Mouse (Mus musculus) forebrain, embryonic 14.5 days (tissue): ENCODE results near the gene Zc3h18. TPM values are rescaled to one million over a fixed set of nuclear protein-coding genes. Genes with fewer than 3 reads are reported as not detected.

Source experiments
- ATAC-seq: fragments of 200-750 bp; cut with Nextera tagmentation; 2 replicates; pipeline ENCODE4 v1.8.0; 2017; ENCODE audit warnings: mild to moderate bottlenecking, moderate library complexity
- DNase-seq: peaks from one replicate; pipeline ENCODE4 v3.0.0-alpha.2; 2015; ENCODE audit warnings: low spot score
- H3K27ac ChIP-seq: fragments of 300-500 bp; sonication (generic); 2 replicates; pipeline ENCODE4 v1.5.1; 2014; ENCODE audit warnings: low read depth, mild to moderate bottlenecking, control low read depth, low read length, moderate library complexity
- H3K27me3 ChIP-seq: fragments of 300-500 bp; sonication (generic); replicated peaks from 2 replicates; pipeline ENCODE4 v1.6.1; 2014; ENCODE audit warnings: low read length, control low read depth, mixed read lengths; ENCODE audit not compliant: control insufficient read depth, insufficient read depth
- H3K36me3 ChIP-seq: fragments of 300-500 bp; sonication (generic); 2 replicates; pipeline ENCODE4 v1.6.1; 2014; ENCODE audit warnings: low read length, control low read depth; ENCODE audit not compliant: control insufficient read depth, insufficient read depth
- H3K4me1 ChIP-seq: fragments of 300-500 bp; sonication (generic); 2 replicates; pipeline ENCODE4 v1.6.1; 2014; ENCODE audit warnings: antibody characterized with exemption, low read length, control low read depth; ENCODE audit not compliant: control insufficient read depth, insufficient read depth
- H3K4me2 ChIP-seq: fragments of 300-500 bp; sonication (generic); 2 replicates; pipeline ENCODE4 v1.6.1; 2014; ENCODE audit warnings: mild to moderate bottlenecking, control low read depth, low read length
- H3K4me3 ChIP-seq: fragments of 300-500 bp; sonication (generic); 2 replicates; pipeline ENCODE4 v1.5.1; 2014; ENCODE audit warnings: low read depth, low read length, control low read depth
- H3K9ac ChIP-seq: fragments of 300-500 bp; sonication (generic); 2 replicates; pipeline ENCODE4 v1.6.1; 2014; ENCODE audit warnings: mild to moderate bottlenecking, low read length, control low read depth, moderate library complexity
- H3K9me3 ChIP-seq: fragments of 300-500 bp; sonication (generic); replicated peaks from 2 replicates; pipeline ENCODE4 v1.6.1; 2016; ENCODE audit warnings: low read length, control low read depth, mixed read lengths; ENCODE audit not compliant: control insufficient read depth
- WGBS: fragments of 180-500 bp; shearing (Covaris S2); extraction: QIAGEN DNeasy Blood & Tissue Kit; methylation state at CpG from one replicate; pipeline ENCODE4 v1.1.7; 2014; 5-methylcytosine and 5-hydroxymethylcytosine counted together
- polyA plus RNA-seq: library from polyadenylated mRNA; unstranded; fragments of >200 nt; fragmentation: Nextera tagmentation; extraction: Ambion mirVana; gene quantifications from 2 replicates; pipeline ENCODE4 v1.2.1, GENCODE M21; 2014

Zc3h18 gene
- polyA plus RNA-seq, 1 experiment from 2014 or later, result 24.8 TPM

DNA sequence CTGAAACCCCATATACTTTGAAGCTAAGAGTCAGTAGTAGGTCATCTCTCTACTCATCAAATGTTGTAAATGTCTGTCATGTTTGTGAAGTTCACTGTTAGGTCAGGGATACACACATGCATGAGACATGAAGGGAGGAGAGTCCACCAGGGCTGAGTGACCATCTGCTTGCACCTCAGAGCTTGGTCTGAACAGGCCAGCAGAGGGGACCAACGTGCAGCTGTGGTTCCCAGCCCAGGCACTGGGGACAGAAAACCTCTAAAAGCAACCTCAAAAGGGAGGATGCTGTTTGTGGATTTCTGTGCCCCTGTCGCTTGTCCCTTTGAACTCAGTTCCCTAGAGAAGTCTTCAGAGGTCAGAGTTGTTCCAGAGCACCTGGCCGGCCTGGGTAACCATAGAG is 68.8 kb downstream of the Zc3h18 start:
- Histone ChIP-seq H3K9me3 (no peaks in the 10 kb centered on the region), H3K4me3 (no peak overlapping the region), H3K9ac (no peak overlapping the region), H3K27me3 (no peaks in the 10 kb centered on the region), H3K4me1 (peaks cover 14% of the 10 kb centered on the region; the same call in 1 of the 2 replicates), H3K27ac (no peak overlapping the region), H3K36me3 (no peaks in the 10 kb centered on the region), H3K4me2 (peak overlapping the region; percentile 55; the same call in 1 of the 2 replicates)
- ATAC-seq (no peak), DNase-seq (no peak)
- 66% methylated on average over 3 of the region's 3 CpGs for WGBS

GRCm38 (mm10) chr8:122451161-122451703 is 74.8 kb downstream of the Zc3h18 start:
- no peaks in the 10 kb centered on the region for H3K4me1 ChIP-seq
- H3K9ac ChIP-seq, result no peak overlapping the region
- no peaks in the 10 kb centered on the region for H3K36me3 ChIP-seq
- 80% methylated on average over 7 of the region's 7 CpGs for WGBS
- no peak overlapping the region for H3K27ac ChIP-seq
- H3K4me2 ChIP-seq, result no peak overlapping the region
- ATAC-seq, result no peak
- DNase-seq, result no peak
- no peaks in the 10 kb centered on the region for H3K9me3 ChIP-seq
- H3K4me3 ChIP-seq, result no peak overlapping the region
- no peaks in the 10 kb centered on the region for H3K27me3 ChIP-seq

DNA sequence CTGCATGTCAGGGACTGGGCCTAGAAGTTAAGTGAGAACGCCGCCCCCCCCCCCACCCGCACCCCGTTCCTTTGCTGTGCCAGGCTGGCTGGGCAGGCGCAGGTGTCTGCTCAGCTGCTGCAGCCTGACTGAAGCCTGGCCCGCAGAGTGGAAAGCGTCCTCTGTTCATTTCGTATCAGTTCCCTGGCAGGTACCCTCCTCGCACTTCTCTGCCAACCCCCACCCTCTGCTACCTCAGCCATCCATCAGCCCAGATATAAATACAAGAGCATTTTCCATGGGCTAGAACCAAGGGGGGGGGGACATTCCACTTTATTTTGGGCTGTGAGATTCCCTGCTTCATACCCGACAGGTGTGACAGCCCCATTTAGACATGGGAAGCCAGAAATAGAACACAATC is 75.7 kb downstream of the Zc3h18 start:
- Histone ChIP-seq H3K4me3 (no peak overlapping the region), H3K4me1 (no peaks in the 10 kb centered on the region), H3K4me2 (no peak overlapping the region), H3K9ac (no peak overlapping the region), H3K9me3 (no peaks in the 10 kb centered on the region), H3K36me3 (no peaks in the 10 kb centered on the region), H3K27me3 (no peaks in the 10 kb centered on the region), H3K27ac (no peak overlapping the region)
- no peak for ATAC-seq
- DNase-seq, result no peak
- 89% methylated on average over 10 of the region's 10 CpGs for whole genome bisulfite sequencing

DNA sequence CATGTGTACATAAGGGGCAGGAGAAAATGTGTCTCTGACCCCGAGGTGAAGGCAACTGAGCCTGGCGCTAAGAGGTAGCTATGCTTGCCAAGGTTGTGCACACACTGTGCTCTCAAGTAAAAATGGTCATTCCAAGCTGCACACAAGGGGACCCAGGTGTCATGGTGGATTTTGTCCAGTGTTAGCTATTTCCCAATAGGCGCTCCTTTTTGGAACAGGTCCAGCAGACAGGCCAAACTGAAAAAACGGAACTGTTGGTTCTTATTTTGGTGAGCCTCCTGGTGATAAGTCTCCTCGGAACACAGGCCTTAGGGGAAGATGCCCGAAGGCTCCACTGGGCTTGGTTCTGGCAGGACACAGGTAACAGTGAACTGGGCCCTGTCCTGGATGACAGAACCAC is 78.0 kb downstream of the Zc3h18 start:
- Histone ChIP-seq H3K4me2 (no peak overlapping the region), H3K4me3 (no peak overlapping the region), H3K9me3 (no peaks in the 10 kb centered on the region), H3K36me3 (no peaks in the 10 kb centered on the region), H3K27ac (no peak overlapping the region), H3K27me3 (peaks cover 2% of the 10 kb centered on the region; the same call in 1 of the 2 replicates), H3K4me1 (no peaks in the 10 kb centered on the region), H3K9ac (no peak overlapping the region)
- WGBS, result 93% methylated on average over 6 of the region's 6 CpGs
- DNase-seq, result no peak
- ATAC-seq, result no peak

GRCm38 (mm10) chr8:122457171-122457570 is 80.8 kb downstream of the Zc3h18 start:
- H3K9me3 ChIP-seq, result no peaks in the 10 kb centered on the region
- no peak overlapping the region for H3K27ac ChIP-seq
- H3K36me3 ChIP-seq, result no peaks in the 10 kb centered on the region
- ATAC-seq (no peak), DNase-seq (no peak)
- H3K27me3 ChIP-seq, result peaks cover 30% of the 10 kb centered on the region
- no peak overlapping the region for H3K4me3 ChIP-seq
- no peak overlapping the region for H3K4me2 ChIP-seq
- WGBS, result 74% methylated on average over 11 of the region's 11 CpGs
- no peak overlapping the region for H3K9ac ChIP-seq
- H3K4me1 ChIP-seq, result peaks cover 6% of the 10 kb centered on the region; the same call in 1 of the 2 replicates

DNA sequence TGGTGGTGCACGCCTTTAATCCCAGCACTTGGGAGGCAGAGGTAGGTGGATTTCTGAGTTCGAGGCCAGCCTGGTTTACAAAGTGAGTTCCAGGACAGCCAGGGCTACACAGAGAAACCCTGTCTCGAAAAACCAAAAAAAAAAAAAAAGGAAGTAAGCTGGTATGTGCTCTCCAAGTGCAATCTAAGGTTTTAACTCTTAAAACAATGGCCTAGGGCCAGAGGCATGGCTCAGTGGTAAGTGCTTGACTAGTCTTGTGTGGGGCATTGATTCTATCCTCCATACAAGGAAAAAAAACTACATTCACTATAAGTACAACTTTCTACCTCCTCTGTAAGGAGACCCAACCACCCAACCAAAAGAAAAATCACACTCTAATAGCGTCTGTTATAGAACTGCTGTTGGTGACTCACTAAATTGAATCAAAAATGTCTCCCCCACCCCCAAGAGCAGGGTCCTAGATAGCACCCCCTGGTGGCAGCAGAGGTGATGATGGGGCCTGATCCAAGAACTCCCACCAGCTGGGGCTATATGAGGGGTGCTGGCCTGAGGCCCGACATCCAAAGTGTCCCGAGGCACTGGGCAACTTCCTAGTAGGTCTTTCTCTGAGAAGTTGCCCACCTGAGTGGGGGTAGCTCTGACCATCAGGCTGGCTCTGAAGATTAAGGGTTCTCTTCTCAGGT is 83.0 kb downstream of the Zc3h18 start:
- ATAC-seq, result no peak
- Histone ChIP-seq H3K36me3 (no peaks in the 10 kb centered on the region), H3K4me3 (no peak overlapping the region), H3K27me3 (peaks cover 38% of the 10 kb centered on the region), H3K9me3 (no peaks in the 10 kb centered on the region), H3K4me1 (peaks cover 6% of the 10 kb centered on the region; the same call in 1 of the 2 replicates), H3K9ac (no peak overlapping the region), H3K4me2 (no peak overlapping the region), H3K27ac (no peak overlapping the region)
- DNase-seq, result no peak
- WGBS, result 55% methylated on average over 6 of the region's 6 CpGs

DNA sequence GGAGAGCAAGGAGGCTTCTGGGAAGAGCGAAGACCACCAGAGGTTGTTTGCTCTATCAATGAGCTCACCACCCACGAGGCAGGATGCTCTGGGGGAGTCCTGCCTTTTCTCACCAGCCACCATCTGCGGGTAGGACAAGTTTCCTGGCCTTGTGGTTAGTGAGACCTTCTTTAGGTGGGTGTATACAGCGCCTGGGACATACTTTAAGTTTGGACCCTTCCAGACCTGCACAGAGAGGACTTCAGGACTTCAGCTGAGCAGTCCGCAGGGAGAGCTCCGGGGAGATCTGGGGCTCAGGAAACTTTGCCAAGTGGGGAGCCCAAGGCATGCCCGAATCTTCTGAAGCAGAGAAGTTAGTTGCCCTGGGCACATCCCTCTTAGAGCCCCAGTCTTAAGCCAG is 83.6 kb downstream of the Zc3h18 start:
- Histone ChIP-seq H3K4me2 (peak overlapping the region; percentile 56), H3K9ac (no peak overlapping the region), H3K36me3 (no peaks in the 10 kb centered on the region), H3K27me3 (peaks cover 38% of the 10 kb centered on the region), H3K9me3 (no peaks in the 10 kb centered on the region), H3K4me3 (peak overlapping the region; percentile 26; the same call in 1 of the 2 replicates), H3K27ac (no peak overlapping the region), H3K4me1 (peaks cover 6% of the 10 kb centered on the region; the same call in 1 of the 2 replicates)
- ATAC-seq (no peak), DNase-seq (no peak)
- WGBS, result 30% methylated on average over 7 of the region's 7 CpGs

- peaks cover 6% of the 10 kb centered on the region; the same call in 1 of the 2 replicates for H3K4me1 ChIP-seq
- peaks cover 7% of the 10 kb centered on the region; the same call in 1 of the 2 replicates for H3K36me3 ChIP-seq
- H3K4me2 ChIP-seq, result peak within 1 kb of the TSS; percentile 56
- peak within 1 kb of the TSS; percentile 51; the same call in 1 of the 2 replicates for H3K9ac ChIP-seq
- H3K9me3 ChIP-seq, result no peaks in the 10 kb centered on the region
- peaks cover 38% of the 10 kb centered on the region for H3K27me3 ChIP-seq
- WGBS, result 2% methylated on average over 48 of the region's 56 CpGs
- peak within 1 kb of the TSS; percentile 26 for H3K4me3 ChIP-seq
- ATAC-seq (peak; percentile 70), DNase-seq (peak; percentile 23)
- no peak within 1 kb of the TSS for H3K27ac ChIP-seq
Measured at GRCm38 (mm10) chr8:122460524-122461472, 84.4 kb downstream of the Zc3h18 start, which contains the start of gene Snai3. Snai3 (minus strand) TSS chr8:122460733.
